Mouse (Mus musculus): ENCODE measurements around the gene Cnfn.

The Cnfn gene

GRCm38 (mm10) chr7:25390054-25390770 lies 20.7 kb upstream of the Cnfn start:
- peak in 1 of 2 experiments; percentile 33 for DNase-seq (ENCODE audit: low spot score in 2 of 2)

GRCm38 (mm10) chr7:25388916-25389315 lies 19.4 kb upstream of the Cnfn start:
- DNase-seq (ENCODE audit: low spot score in 2 of 2) = no peak

DNA sequence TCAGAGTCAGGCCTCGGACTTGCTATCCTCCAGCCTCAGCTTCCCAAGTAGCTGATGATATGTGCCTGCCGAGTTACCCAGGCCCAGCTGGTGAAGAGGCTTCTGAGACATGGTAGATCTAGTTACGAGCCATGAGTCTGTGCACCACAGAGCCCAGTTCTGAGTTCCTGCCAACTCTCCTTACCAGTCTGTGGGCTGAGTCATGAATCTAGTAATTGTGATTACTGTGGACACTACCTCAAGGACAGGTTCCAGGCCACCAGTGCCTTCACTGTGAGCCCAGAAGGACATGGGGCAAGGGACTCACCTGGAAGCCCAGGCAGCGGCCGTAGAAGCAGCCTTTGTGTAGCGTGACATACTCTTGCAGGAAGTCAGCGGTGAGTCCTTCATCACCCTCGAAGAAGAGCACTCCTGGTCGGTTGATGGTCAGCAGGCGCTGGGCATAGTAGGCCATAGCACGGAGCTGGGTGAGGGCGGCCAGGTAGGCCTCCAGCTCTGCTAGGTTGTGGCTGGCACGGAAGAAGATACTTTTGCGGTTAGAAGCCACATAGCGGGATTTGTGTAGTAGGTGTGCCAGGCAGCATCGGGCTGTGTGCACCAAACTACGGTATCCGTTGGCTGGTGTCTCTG lies 18.4 kb upstream of the Cnfn start:
- DNase-seq (ENCODE audit: low spot score in 2 of 2) = no peak

DNA sequence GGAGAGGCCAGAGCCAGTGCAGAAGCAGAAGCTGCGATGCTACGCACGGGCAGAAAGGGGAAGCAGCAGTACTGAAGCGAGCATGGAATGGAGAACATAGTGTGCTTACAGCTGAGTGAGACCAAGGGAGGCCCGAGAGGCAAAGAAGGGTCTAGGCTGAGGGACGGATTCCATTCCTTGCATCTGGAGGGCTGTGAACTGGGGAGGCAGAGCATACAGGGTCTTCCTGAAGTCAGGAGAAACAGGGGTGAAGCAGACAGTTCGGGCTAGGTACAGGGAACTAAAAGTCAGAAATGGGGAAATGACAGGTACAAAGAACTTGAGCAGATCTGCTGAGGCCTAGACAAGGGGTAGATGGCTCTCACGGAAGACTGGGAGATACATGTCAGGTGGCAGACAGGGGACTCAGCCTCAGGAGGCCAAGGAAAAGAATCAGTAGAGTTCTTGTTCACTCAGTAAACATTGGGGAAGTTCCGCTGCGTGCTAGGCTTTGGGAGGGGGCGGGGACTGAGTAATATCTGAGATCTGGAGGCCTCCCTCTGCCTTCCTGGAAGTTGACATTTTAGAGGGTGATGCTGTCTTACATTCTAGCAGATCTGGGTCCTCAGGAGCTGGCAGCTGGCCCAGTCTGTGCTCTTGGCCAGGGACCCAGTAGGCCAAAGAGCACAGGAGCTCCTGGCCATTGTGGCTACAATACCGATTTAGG lies 16.5 kb upstream of the Cnfn start:
- DNase-seq (ENCODE audit: low spot score in 2 of 2) = peak; percentile 63 to 66

- DNase-seq (ENCODE audit: low spot score in 2 of 2) = no peak
These were observed 15.7 kb upstream of the Cnfn start for GRCm38 (mm10) chr7:25385259-25385658.

- no peak for DNase-seq (ENCODE audit: low spot score in 2 of 2)
These were observed 15.3 kb upstream of the Cnfn start for GRCm38 (mm10) chr7:25384818-25385217.

GRCm38 (mm10) chr7:25384318-25384717 lies 14.8 kb upstream of the Cnfn start:
- DNase-seq (ENCODE audit: low spot score in 2 of 2) = no peak

GRCm38 (mm10) chr7:25383891-25384290 lies 14.4 kb upstream of the Cnfn start:
- no peak for DNase-seq (ENCODE audit: low spot score in 2 of 2)

- no peak for DNase-seq (ENCODE audit: low spot score in 2 of 2)
These were observed 13.9 kb upstream of the Cnfn start for GRCm38 (mm10) chr7:25383385-25383784.

- DNase-seq (ENCODE audit: low spot score in 2 of 2) = no peak
These were observed 13.0 kb upstream of the Cnfn start for GRCm38 (mm10) chr7:25382541-25382940.

- DNase-seq (ENCODE audit: low spot score in 2 of 2) = no peak
These were observed 11.8 kb upstream of the Cnfn start for GRCm38 (mm10) chr7:25381284-25381680.

- no peak for DNase-seq (ENCODE audit: low spot score in 2 of 2)
These were observed 11.1 kb upstream of the Cnfn start for GRCm38 (mm10) chr7:25380392-25381283.

- DNase-seq (ENCODE audit: low spot score in 2 of 2) = peak in 1 of 2 experiments; percentile 63
These were observed 10.2 kb upstream of the Cnfn start for GRCm38 (mm10) chr7:25379551-25380351.

GRCm38 (mm10) chr7:25378181-25379100 lies 8.9 kb upstream of the Cnfn start:
- DNase-seq (ENCODE audit: low spot score in 2 of 2) = no peak

- no peak for DNase-seq (ENCODE audit: low spot score in 2 of 2)
These were observed 7.7 kb upstream of the Cnfn start for GRCm38 (mm10) chr7:25377100-25377700.

GRCm38 (mm10) chr7:25376556-25376955 lies 7.0 kb upstream of the Cnfn start:
- DNase-seq (ENCODE audit: low spot score in 2 of 2) = peak; percentile 93 to 94

GRCm38 (mm10) chr7:25372441-25372840 lies 2.9 kb upstream of the Cnfn start:
- no peak for DNase-seq (ENCODE audit: low spot score in 2 of 2)

DNA sequence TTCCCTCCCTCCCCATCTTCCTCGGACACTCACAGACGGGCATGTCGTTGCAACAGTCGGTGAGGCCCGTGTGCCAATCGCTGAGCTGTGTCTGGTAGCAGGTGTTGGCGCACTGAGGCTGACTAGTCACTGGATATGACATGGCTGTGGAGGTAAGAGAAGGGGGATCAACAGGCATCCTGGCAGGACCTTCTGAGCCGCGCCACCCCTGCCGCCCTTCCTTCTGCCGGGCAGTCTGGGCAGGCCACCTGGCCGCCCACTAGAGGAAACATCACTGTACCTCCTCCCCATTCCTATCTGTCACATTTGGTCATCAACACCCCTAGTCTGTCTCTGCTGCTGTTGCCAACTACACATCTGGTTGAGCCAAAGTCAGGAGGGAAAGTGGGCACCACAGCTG lies 1.2 kb downstream of the Cnfn start:
- no peak for DNase-seq (ENCODE audit: low spot score in 2 of 2)

- DNase-seq (ENCODE audit: low spot score in 2 of 2) = no peak
These were observed 1.8 kb downstream of the Cnfn start for GRCm38 (mm10) chr7:25367632-25368293.
